Mouse (Mus musculus) brain, adult 10 weeks (tissue): Measurements from ENCODE around the gene Slc30a5. TPM values are rescaled to one million over a fixed set of nuclear protein-coding genes. Genes with fewer than 3 reads are reported as not detected.

Experiments
- polyA plus RNA-seq: library from polyadenylated mRNA; stranded (reverse); fragments of 350-450 nt; fragmentation: Illumina TruSeq; extraction: RNeasy Lipid Tissue Mini Kit (QIAGEN cat#74804); gene quantifications from one replicate; pipeline ENCODE4 v1.2.3, GENCODE M21; 2015; ENCODE audit warnings: low read depth, low replicate concordance

Gene Slc30a5
- polyA plus RNA-seq: 37.6 TPM

DNA sequence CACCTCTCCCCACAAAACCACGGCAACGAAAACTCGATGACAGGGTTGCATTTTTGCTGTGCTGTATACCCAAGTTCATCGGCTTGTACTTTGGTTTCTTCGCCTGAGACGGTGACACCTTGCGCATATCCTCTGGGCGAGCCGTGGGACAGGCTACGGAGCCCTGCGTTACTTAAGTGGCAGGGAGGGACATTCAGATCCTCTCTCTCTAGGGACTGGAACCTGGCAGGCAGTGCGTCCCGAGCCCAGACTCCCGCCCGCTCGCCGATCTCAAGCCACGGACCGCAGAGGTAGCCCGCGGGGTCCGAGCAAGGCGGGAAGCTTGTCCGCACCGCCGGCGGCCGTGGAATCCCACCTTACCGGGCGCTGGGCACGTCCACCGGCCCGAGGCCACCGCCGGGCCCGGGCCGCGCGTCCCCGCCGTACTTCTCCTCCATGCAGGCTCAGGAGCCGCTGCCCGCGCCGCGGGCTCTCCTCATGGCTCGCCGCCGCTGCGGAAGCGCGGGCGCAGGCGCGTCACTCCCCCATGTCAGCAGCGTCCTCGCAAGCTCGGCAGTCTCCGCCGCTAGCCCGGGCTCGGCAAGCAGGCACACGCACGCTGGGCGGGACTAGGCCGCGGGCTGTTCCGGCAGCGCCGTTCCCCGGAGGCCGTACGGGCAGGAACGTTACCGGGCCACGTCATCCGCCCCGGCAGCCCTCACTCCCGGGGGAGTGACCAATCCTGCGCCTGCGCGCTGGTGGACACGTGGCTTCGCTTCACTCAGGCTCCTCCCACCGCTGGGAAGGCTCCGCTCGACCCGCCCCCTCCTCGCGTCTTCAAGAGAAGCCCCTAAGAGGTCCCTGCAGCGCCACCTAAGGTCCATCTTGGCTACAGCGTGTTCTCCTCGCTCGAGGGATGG lies at the start of gene Slc30a5:
Slc30a5 (minus strand) TSS at position 687 of the 899 bp plus-strand sequence.

GRCm38 (mm10) chr13:100786414-100786867 lies 46.8 kb downstream of the Slc30a5 start, which contains the start of gene Ccnb1:
Gene Ccnb1 (minus strand): TSS chr13:100786570.

GRCm38 (mm10) chr13:100775252-100776055 lies 57.8 kb downstream of the Slc30a5 start, which contains the start of gene Cenph:
Gene Cenph (minus strand): TSS chr13:100775899.

Other genes with a start within 250 kb of the Slc30a5 start
- 1.0 TPM for gene Marveld2, start 216.5 kb downstream of the Slc30a5 start, polyA plus RNA-seq
- gene Ak6, start 182.4 kb downstream of the Slc30a5 start, polyA plus RNA-seq: 180 TPM
- gene Rad17, start 182.4 kb downstream of the Slc30a5 start, polyA plus RNA-seq: 14.6 TPM
- 28.1 TPM for gene Taf9, start 181.8 kb downstream of the Slc30a5 start, polyA plus RNA-seq
- not detected for gene Ccdc125, start 163.7 kb downstream of the Slc30a5 start, polyA plus RNA-seq
- gene Cdk7, start 102.5 kb downstream of the Slc30a5 start, polyA plus RNA-seq: 31.9 TPM
- gene Mrps36, start 88.8 kb downstream of the Slc30a5 start, polyA plus RNA-seq: 119 TPM
- gene Cenph, start 57.5 kb downstream of the Slc30a5 start, polyA plus RNA-seq: 0.51 TPM
- gene Ccnb1, start 46.9 kb downstream of the Slc30a5 start, polyA plus RNA-seq: 0.89 TPM